21 mouse cellular contexts compared by ENCODE assay signal in genomic region chr2:146956366-146956765, GRCm38 (mm10).
"Had no signal": no experiment of that assay in that cellular context is flagged by ENCODE, and none has a peak within 500 bp of the region (broad histone marks: within the 10 kb centered on the region; RNA-seq: fewer than 3 reads in every experiment).

No protein-coding gene starts in this region.

- H3K36me3 ChIP-seq: kidney, embryonic 15.5 days; limb, embryonic 12.5 days; limb, embryonic 15.5 days; neural tube, embryonic 12.5 days had no signal

- H3K9ac ChIP-seq: kidney, embryonic 15.5 days; limb, embryonic 12.5 days; limb, embryonic 15.5 days; liver, embryonic 14.5 days; liver, postnatal 0 days; lung, embryonic 14.5 days; neural tube, embryonic 12.5 days had no signal

- H3K4me3 ChIP-seq: kidney, embryonic 15.5 days; limb, embryonic 12.5 days; limb, embryonic 15.5 days; megakaryocyte, embryonic 14.5 days; neural tube, embryonic 12.5 days had no signal

- H3K27me3 ChIP-seq: kidney, embryonic 15.5 days; limb, embryonic 12.5 days; limb, embryonic 15.5 days; megakaryocyte, embryonic 14.5 days had no signal

- H3K4me2 ChIP-seq: kidney, embryonic 15.5 days; limb, embryonic 12.5 days; limb, embryonic 15.5 days; liver, embryonic 11.5 days; lung, embryonic 14.5 days; midbrain, embryonic 11.5 days; neural tube, embryonic 12.5 days had no signal

- H3K9me3 ChIP-seq: kidney, embryonic 15.5 days; limb, embryonic 12.5 days; limb, embryonic 15.5 days; megakaryocyte, embryonic 14.5 days; neural tube, embryonic 12.5 days had no signal

- H3K27ac ChIP-seq: kidney, embryonic 15.5 days; limb, embryonic 12.5 days; limb, embryonic 15.5 days; liver, embryonic 14.5 days; neural tube, embryonic 12.5 days had no signal

- DNase-seq: kidney, adult 8-10 months; kidney, postnatal 10 days; kidney, postnatal 36 days; left cerebral cortex, postnatal 4 days; liver, postnatal 0 days; lung, embryonic 14.5 days; lung, postnatal 36 days; midbrain, embryonic 14.5 days; right cerebral cortex, postnatal 25 days; spleen, adult 18-20 months; thymus, adult 18-20 months; thymus, postnatal 36 days had no signal

- ATAC-seq: liver, postnatal 0 days; lung, postnatal 0 days had no signal
